Mouse (Mus musculus): ENCODE results near the gene Cldn10. TPM values are rescaled to one million over a fixed set of nuclear protein-coding genes. Genes with fewer than 3 reads are reported as not detected.
"Not testable (repeated sequence)": the region's sequence is repeated elsewhere in the genome, so short reads cannot be mapped to it uniquely, and the experiment has no call there.

Cldn10 gene
- total RNA-seq, 2 experiments from 2014 or later, result 0.23 to 0.24 TPM

DNA sequence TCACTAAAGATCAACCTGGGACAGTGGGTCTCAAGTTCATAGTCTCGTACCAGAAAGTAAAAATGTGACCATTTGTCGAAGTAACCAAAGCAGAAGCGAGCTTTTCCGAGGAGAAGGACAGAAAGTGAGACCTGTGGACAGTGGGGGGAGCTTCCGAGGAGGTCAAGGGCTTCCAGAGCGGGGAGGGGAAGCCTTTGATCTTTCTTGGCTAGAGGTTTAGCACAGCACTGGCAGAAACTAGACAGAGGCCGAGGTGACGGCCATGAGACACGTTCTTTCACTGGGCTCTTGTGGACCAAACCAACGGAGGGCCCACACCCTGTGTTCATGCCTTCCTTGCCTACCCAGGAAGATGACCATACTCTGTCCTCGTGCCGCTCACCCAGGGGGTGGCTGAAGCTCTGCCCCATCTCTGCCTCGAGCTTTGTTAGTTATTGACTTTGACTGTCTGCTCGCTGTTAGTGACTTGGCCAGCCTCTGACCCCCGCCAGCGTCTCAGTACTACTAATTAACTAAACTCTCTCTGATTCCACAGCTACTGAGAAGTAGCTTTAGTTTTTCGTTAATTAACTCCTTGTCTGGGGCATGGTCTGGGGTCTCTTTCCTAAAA is 4.3 kb upstream of the Cldn10 start:
- no peak for DNase-seq

DNA sequence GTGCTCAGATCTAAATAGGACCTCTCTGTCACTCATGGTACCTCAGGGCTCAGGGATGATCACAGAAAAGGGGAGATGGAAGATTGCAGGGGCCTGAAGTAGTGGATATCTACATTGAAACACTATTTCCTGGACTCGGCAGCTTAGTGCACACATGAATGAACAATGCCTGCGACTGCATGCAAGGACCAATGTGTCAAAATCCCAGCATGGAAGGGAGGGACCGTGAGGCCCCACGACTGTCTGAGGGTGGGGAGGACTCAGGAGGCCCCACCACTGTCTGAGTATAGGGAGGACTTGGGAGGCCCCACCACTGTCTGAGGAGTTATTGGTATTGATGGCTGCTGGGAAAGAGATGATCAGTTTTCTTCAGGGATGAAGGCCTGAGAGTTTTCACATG is 2.5 kb downstream of the Cldn10 start:
- DNase-seq, result no peak

DNA sequence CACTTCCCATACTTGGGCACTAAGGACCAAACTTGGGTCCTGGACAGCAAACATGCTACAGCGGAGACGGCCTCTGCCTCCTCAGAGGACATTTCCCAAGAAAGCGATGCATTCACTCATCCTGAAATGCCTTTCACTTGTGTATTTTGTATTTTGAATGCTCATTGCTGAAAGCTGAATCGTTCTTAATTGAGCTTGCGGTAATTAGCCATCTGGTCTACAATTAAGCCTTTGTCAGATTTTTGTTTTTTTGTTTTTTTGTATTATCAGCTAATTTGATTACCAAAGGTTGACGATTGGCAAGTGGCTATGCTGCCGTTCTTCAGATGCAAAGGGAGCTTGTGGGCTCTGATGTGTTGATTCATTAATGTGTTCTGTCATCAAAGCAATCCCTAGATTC is 5.2 kb downstream of the Cldn10 start:
- no peak for DNase-seq

DNA sequence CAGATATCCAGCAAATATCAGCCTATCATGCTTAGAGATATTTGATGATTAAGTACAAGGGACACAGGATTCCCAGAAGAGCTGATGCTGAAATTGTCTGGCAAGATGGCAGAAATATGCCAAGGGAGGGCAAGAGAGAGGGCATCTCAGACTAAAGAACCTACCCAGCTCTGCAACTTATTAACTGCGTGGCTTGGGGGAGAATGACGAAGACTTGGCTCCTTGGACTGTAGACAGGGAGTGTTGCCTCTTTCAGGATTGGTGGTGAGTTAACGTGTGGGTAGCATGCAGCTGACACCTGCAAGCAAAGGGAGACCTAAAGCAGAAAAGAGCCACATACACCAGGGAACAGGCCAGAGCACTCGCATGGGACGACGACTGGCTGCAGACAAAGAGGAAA is 5.7 kb downstream of the Cldn10 start:
- no peak for DNase-seq

DNA sequence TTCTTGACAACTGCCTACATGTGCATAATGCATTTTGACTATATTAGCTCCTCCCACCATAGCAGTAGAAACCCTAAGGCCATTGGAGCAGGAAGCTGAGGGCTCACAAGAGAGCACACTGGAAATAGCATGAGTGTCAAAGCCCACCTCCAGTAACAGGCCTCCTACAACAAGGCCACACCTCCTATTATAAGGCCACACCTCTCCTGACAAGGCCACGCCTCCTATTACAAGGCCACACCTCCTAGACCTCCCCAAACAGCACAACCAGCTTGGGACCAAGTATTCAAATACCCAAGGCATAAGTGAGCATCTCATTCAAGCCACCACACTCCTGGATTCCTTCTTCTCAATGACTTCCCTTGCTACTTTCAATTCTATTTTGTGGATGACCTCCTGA is 6.5 kb downstream of the Cldn10 start:
- no peak for DNase-seq

DNA sequence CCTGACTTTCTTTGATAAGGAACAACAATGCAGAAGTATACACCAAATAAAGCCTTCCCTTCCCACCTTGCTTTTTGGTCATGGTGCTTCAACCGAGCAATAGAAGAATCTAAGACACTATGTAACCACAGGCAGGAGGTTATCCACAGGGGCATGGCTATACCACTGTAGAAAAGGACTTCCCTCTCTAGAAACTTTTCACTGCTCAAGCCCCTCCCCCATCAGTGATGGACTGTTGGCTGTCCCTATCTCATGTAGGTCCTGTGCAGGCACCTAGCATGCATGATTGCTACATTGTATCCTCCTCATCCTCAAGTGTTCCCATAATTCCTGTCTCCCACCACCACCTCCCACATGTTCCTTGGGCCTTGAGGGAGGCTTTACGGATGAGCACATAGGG is 7.2 kb downstream of the Cldn10 start:
- DNase-seq, result no peak

DNA sequence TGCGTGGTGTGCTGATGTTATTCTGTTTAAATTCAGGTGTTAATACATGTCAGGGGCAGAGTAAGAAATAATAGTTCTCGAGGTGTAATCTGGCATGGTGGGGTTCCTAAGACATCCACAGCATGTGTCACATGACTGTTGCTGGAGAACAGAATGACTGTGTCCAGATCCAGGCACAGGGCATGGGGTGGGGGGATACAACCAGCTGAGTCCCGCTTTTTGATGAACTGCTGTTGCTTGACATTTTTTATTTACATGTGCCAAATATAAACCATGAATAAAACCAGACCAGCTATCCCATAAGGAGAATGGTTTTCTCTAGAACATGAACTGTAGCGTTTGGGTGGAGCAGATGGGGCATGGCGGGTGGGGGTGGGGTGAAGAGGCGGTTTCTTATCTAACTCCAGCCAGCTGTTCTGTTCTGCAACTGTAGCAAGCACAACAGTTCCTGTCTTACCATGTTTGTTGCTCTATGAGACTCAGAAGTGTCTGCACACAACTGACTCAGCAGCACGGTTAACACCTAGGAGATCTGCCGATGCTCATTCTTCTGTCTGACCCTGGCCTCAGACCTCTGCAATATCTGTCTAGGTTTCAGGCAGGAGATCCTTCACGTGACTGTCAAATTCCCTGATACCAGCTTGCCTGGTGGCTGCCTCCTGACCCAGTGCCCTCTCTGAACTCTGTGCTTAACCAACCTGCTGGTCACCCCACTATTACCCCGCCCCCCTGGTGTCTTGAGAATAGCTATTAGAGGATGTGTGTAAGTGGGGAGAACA is 8.4 kb downstream of the Cldn10 start:
- no peak for DNase-seq

DNA sequence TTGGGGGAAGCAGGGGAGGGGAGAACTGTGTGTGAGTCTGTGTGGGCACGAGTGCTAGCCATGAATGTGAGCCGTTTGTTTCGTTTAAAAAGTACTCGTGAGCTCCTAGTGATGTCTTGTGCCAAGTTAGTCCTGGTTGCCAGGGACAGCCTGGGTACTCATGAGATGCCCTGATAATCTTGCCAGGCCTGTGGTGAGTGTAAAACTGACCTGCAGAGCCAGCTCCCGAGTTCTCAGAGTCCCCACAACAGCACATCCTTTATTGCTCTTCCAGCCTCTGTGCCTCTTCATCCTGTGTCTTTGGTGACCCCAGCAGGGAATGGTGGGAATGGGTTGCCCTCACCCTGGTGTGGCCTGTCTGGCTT is 9.0 kb downstream of the Cldn10 start:
- DNase-seq, result no peak

DNA sequence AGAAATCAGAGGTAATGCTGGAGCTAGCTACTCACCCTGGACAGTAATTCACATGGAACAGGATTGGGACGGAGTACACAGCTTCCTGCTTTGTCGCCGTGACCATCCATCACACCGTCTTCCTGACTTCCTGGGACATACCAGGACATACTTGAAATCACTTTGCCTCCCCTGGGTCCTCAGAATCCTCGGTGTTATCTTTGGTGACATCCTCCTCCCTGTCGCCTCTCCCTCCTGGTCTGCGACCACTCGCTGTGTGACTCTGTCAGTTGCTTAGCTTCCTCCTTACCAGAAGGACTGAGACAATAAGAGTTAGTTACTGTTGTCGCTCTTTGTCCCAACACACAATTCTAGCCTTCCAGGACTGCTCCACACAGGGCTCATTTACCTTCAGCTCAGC is 9.6 kb downstream of the Cldn10 start:
- DNase-seq, result no peak

DNA sequence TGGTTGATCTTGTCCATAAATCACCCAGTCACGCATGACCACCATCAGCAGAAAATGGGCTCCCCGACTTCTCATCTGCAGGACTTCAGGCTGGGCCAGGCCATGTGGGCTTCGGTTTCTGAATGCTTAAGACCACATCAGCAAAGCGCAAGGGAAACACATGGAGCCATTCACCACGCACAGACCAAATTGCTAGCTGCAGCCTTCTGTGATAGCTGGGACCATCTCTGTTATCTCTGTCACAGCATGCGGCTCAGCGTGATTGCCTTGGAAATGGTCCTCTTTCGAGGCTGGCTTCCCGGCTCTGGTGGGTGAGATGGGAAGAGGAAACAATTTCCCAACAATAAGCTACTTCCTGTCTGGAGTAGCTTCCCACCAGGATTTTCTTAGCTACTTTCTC is 12.2 kb downstream of the Cldn10 start:
- no peak for DNase-seq

DNA sequence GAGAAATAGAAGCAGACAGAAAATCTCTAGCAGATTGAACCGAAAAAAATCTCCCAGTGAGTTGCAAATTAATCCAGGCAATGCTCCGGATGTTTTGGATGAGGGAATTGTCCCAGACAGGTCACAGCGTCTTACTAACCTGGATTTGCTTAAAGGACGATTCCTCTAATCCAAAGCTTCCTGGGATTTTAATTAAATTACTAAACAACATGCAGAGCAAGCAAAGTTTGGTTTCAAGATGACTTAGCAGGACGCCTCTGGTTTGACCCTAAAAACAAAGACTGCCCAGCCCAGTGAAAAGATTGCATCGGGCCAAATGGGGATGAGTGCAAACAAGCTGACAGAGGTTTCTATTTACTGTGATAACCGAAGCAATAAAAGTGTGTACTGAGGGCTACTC is 16.2 kb downstream of the Cldn10 start:
- DNase-seq, result no peak

DNA sequence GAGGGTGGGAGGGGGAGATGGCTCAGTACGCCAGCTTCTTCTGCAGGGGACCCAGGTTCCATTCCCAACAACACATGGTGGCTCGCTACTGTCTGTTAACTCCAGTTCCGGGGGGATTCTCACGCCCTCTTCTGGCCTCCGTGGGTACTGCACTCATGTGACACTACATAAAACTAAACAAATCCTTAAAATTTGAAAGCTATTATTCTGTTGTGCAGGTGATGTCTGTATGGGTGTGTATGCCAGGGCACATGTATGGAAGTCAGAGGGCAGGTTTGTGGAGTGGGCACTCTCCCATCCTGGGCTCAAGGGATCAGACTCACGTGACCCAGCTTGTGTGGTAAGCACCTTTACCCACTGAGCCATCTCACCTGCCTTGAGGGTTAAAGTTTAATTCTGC is 16.6 kb downstream of the Cldn10 start:
- DNase-seq, result no peak

DNA sequence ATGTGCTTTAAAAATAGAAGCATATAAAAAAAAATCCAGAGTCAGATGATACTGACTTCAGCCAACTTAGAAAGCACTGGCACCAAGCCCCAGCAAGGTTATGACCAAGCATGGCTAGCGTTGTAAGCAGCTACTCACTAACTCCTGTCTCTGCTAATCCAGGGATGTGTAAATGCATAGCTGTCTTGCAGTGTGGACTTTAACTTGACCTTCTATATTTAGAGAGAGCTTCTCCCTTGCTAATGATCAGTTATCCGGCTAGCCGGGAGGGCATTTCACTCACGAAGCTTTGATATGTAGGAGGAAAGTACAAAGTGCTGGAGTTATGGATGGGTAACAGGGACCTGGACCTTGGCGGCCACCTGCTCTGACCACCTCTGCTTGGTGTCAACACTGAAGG is 19.9 kb downstream of the Cldn10 start:
- peak; percentile 44 for DNase-seq

DNA sequence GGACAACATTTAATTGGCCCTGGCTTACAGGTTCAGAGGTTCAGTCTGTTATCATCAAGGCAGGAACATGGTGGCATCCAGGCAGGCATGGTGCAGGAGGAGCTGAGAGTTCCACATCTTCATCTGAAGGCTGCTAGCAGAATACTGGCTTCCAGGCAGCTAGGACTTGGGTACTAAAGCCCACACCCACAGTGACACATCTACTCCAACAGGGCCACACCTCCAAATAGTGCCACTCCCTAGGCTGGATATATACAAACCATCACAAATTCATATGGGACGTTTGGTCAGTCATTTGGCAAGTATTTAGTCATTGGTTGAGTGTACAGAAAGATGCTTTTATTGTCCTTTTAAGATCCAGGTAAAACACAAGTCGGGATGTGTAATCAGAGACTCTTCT is 20.5 kb downstream of the Cldn10 start:
- not testable (repeated sequence) for DNase-seq

DNA sequence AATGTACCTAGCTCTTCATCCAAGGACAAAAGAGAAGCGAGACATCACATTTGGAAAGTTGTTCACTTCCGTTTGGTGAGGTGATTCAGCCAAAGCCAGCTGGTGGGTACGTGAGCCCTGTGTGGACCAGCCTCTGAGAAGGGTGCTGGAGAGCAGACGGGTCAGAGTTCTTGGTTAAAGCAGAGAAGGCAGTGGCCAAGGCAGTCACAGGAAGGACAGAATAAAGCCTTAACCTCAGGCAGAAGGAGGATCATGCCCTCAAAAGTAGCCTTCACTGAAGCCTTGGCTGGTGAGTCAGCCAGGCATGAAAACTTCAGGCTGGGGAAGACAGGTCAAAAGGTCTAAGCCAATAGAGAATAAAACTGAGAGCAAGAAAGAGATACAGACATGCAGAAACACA is 22.0 kb downstream of the Cldn10 start:
- DNase-seq, result no peak

DNA sequence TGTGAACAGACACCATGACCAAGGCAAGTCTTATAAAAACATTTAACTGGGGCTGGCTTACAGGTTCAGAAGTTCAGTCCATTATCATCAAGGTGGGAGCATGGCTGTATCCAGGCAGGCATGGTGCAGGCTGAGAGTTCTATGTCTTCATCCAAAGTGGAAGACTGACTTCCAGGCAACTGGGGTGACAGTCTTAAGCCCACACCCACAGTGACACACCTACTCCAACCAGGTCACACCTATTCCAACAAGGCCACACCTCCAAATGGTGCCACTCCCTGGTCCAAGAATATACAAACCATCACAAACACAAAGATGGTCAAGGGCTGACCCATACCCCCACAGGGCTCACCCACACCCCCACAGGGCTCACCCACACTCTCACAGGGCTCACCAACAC is 23.5 kb downstream of the Cldn10 start:
- not testable (repeated sequence) for DNase-seq

DNA sequence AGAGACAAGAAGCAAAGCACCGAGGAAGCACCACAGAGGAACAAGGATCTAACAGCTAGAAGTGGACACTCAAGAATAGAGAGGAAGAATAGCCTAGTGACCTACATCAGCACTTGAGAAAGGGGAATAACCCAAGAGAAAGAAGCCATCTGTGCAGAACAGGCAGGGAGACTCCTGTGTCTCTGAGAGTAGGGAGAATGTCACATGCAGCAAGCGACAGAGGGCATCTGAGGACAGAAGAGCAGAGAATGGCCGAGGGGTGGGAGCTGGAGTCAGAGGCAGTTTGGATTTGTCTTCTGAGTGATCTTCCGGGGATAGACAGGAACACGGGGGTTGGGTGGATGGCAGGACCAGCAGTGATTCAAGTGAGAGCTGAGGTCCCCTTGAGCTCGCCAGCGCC is 25.4 kb downstream of the Cldn10 start:
- DNase-seq, result peak; percentile 12

DNA sequence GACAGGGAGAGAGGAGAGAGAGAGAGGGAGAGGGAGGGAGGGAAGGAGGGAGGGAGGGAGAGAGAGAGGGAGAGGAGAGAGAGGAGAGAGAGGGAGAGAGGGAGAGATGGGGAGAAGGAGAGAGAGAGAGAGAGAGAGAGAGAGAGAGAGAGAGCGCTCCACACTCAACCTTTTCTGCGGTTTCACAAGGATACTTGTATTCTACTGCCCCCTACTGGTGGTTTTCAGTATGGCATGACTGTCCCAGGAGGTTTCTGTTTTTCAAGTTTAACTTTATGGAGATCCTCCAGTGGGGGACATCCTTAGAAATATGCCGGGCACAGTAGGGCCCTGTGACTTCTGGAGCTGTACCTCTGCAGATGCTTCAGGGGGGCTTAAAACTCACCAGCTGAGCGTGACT is 28.8 kb downstream of the Cldn10 start:
- peak; percentile 53 for DNase-seq

DNA sequence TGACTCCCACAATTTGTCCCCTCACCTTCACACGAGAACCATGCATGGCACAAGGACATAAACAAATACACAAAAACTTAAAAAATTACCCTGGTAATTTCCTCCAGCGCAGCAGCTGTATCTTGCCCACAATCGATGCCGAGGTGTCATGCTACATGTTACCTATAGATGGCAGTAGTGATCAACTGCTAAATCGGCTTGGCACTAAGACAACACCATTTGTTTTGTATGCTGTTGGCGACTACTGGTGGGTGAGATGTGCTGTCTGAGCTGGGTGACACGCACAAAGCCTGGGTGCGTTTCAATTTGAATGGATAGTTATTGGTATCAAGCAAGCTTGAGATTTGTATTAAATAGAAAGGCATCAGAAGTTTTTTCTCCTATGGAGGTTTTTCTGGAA is 32.4 kb downstream of the Cldn10 start:
- DNase-seq, result peak; percentile 61

DNA sequence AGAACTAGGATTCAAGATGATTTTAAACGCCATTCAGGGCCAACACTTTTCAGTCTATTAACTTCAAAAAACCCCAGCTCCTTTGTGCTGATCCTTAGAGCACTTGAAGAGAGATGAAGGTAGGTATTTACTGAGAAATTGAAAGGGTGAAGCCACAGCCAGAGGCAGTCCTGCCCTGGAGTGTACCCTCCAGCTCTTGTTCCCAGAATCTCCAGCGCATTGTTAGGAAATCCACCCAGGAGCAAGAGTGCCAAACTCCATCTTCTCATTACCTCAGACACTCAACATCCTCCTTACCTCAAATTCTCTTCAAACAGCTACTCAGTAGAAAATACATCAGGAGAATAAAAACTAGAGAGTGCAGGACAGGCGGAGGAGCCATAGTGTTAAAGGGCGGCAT is 35.1 kb downstream of the Cldn10 start:
- no peak for DNase-seq

DNA sequence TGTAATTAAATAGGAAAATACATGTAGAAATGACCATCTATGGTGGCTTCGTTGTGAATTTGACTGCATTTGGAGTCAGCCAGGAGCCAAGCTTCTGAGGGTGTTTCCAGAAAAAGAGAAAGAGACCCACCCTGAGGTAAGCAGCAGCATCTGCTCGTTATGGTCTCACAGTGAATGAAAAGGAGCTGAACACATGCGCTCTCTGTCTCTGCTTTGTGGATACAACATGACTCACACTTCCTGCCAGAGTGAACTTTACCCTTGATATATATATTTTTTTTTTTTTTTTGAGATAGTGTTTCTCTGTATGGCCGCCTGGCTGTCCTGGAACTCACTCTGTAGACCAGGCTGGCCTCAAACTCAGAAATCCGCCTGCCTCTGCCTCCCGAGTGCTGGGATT is 35.6 kb downstream of the Cldn10 start:
- DNase-seq, result no peak

DNA sequence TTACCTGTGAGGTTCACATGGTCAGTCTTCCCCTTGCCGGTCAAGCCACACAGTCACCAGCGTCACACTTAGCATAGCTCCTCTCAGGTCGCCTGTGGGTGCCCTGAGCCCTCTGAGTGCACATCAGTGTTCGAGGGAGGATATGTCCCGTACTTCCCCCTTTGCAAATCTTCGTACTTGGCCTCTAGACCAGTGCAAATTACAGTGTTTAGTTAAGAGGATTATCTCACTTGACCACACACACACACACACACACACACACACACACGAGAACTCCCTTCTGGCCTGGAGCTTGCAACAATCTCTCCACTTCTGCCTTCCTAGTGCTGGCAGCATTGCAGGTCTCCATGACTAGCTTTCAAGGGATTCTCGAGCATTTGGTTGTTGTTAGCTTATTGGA is 38.6 kb downstream of the Cldn10 start:
- DNase-seq, result no peak

DNA sequence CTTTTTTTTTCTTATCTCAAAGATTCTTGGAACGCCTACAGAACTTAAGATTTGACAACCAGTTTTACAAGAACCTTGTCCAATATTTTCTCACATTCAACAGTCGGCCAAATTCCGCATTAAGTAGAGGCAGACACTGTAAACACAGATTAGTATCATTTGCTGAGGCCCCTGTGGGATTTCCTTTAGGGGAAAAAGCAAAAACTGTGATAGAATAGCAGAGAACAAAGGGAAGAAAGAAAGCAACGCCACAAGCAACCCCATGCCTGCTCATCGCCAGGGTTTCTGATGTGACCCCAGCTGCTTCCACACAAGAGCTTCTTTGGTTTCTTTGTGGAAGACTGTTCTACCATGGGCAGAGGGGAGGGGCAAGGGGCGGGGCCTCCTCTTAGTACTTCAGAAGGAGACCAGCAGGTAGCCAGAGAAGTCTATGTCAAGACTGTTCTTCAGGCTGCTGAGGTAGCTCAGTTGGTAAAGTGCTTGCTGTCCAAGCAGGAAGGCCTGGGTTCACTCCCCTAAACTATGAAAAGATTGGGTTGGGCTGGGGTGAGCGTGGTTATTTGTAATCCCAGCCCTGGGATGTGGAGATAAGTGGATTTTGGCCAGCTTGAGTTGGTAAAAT is 39.7 kb downstream of the Cldn10 start:
- no peak for DNase-seq
